Mouse (Mus musculus) right cerebral cortex, postnatal 10 days (tissue): Measurements from ENCODE around the gene Gm10340.
"Not testable (repeated sequence)": the region's sequence is repeated elsewhere in the genome, so short reads cannot be mapped to it uniquely, and the experiment has no call there.

ENCODE experiments used
- DNase-seq, 2 experiments: peaks; one replicate each; pipeline ENCODE4 v3.0.0; 2021; ENCODE audit warnings: low spot score in 2 of 2

Gm10340 gene

DNA sequence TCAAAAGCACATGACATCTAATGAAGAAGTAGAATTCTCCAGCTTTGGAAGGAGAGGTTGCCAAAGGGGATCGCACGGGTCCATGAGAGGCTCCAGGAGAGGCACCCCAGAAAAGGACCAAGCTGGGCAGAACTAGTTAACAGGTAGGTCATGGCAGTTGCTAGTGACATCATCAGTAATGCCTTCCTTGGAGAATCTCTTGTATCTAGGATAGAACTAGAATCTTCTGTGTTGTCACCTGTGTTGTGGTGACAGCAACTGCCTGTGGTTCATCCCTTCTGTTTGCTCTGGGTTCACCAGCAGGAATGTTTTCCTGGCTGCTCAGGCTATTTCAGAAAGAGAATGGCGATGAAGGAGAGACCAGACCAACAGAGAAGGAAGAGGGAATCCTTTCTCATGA lies at the start of gene Gm10340:
TSS of gene Gm10340 (plus strand) at position 301 of the 400 bp plus-strand sequence.
- DNase-seq: not testable (repeated sequence)

DNA sequence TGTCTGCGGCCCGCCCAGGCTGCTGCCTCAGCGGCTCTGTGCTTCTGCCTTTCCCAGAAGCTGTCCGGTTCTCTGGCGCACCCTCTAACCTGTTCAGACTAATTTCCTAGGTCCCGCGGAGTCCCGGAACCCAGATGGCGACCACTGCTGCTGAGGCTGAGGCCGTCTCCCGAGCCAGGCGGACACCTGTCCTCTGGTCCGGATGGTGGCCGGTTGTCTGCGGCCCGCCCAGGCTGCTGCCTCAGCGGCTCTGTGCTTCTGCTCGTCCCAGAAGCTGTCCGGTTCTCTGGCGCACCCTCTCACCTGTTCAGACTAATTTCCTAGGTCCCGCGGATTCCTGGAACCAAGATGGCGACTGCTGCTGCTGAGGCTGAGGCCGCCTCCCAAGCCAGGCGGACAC lies 17.7 kb upstream of the Gm10340 start:
- peak; percentile 15 to 26 for DNase-seq

DNA sequence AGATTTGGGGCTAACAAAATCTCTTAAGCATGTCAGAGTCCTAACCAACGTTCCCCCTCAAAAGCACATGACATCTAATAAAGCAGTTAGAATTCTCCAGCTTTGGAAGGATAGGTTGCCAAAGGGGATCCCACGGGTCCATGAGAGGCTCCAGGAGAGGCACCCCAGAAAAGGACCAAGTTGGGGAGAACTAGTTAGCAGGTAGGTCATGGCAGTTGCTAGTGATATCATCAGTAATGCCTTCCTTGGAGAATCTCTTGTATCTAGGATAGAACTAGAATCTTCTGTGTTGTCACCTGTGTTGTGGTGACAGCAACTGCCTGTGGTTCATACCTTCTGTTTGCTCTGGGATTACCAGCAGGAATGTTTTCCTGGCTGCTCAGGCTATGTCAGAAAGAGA lies 54.2 kb downstream of the Gm10340 start, which contains the start of gene Gm5795:
TSS of gene Gm5795 (plus strand) at position 301 of the 400 bp plus-strand sequence.
- DNase-seq: not testable (repeated sequence)
